Mouse (Mus musculus) hindbrain, embryonic 14.5 days (tissue): ENCODE results near the gene Spata31d1c. TPM values are rescaled to one million over a fixed set of nuclear protein-coding genes. Genes with fewer than 3 reads are reported as not detected.

Experiments
- ATAC-seq: fragments of 200-750 bp; cut with Nextera tagmentation; 2 replicates; pipeline ENCODE4 v1.8.0; 2017; ENCODE audit warnings: moderate number of reproducible peaks, mild to moderate bottlenecking, moderate TSS enrichment, moderate library complexity; ENCODE audit not compliant: low FRiP score
- DNase-seq: peaks from one replicate; pipeline ENCODE4 v3.0.0-alpha.2; 2015; ENCODE audit warnings: low spot score
- H3K27ac ChIP-seq: fragments of 300-500 bp; sonication (generic); 2 replicates; pipeline ENCODE4 v1.5.1; 2014; ENCODE audit warnings: mild to moderate bottlenecking, moderate library complexity
- H3K27me3 ChIP-seq: fragments of 300-500 bp; sonication (generic); 2 replicates; pipeline ENCODE4 v1.6.1; 2014; ENCODE audit warnings: mild to moderate bottlenecking, low read length, mixed read lengths; ENCODE audit not compliant: control insufficient read depth, insufficient read depth
- H3K36me3 ChIP-seq: fragments of 300-500 bp; sonication (generic); replicated peaks from 2 replicates; pipeline ENCODE4 v1.6.1; 2014; ENCODE audit not compliant: control insufficient read depth, insufficient read depth
- H3K4me1 ChIP-seq: fragments of 300-500 bp; sonication (generic); replicated peaks from 2 replicates; pipeline ENCODE4 v1.6.1; 2014; ENCODE audit warnings: antibody characterized with exemption, low read length, mixed read lengths; ENCODE audit not compliant: control insufficient read depth, insufficient read depth
- H3K4me2 ChIP-seq: fragments of 300-500 bp; sonication (generic); replicated peaks from 2 replicates; pipeline ENCODE4 v1.6.1; 2014; ENCODE audit warnings: mild to moderate bottlenecking, moderate library complexity
- H3K4me3 ChIP-seq: fragments of 300-500 bp; sonication (generic); replicated peaks from 2 replicates; pipeline ENCODE4 v1.5.1; 2014; ENCODE audit warnings: mild to moderate bottlenecking, low read length
- H3K9ac ChIP-seq: fragments of 300-500 bp; sonication (generic); 2 replicates; pipeline ENCODE4 v1.6.1; 2014
- H3K9me3 ChIP-seq: fragments of 300-500 bp; sonication (generic); 2 replicates; pipeline ENCODE4 v1.6.1; 2016; ENCODE audit warnings: low read length; ENCODE audit not compliant: control insufficient read depth
- WGBS: fragments of 180-500 bp; shearing (Covaris S2); extraction: QIAGEN DNeasy Blood & Tissue Kit; methylation state at CpG from one replicate; pipeline ENCODE4 v1.1.7; 2014; 5-methylcytosine and 5-hydroxymethylcytosine counted together
- polyA plus RNA-seq: library from polyadenylated mRNA; unstranded; fragments of >200 nt; fragmentation: Nextera tagmentation; extraction: Ambion mirVana; gene quantifications from 2 replicates; pipeline ENCODE4 v1.2.1, GENCODE M21; 2014

Gene Spata31d1c
- polyA plus RNA-seq = not detected in 2 replicates

- DNase-seq (no peak), ATAC-seq (no peak)
- no peak within 1 kb of the TSS for H3K9ac ChIP-seq
- H3K4me3 ChIP-seq = no peak within 1 kb of the TSS
- no peaks in the 10 kb centered on the region for H3K27me3 ChIP-seq
- no peaks in the 10 kb centered on the region for H3K36me3 ChIP-seq
- H3K4me1 ChIP-seq = no peaks in the 10 kb centered on the region
- H3K9me3 ChIP-seq = no peaks in the 10 kb centered on the region
- no peak within 1 kb of the TSS for H3K27ac ChIP-seq
- no peak within 1 kb of the TSS for H3K4me2 ChIP-seq
These were observed at the start of gene Spata31d1c for GRCm38 (mm10) chr13:65032758-65033157. TSS of gene Spata31d1c (plus strand) at chr13:65033058.

- Histone ChIP-seq H3K27me3 (no peaks in the 10 kb centered on the region), H3K9me3 (no peaks in the 10 kb centered on the region), H3K9ac (no peak overlapping the region), H3K27ac (no peak overlapping the region), H3K36me3 (no peaks in the 10 kb centered on the region), H3K4me1 (no peaks in the 10 kb centered on the region), H3K4me3 (no peak overlapping the region), H3K4me2 (no peak overlapping the region)
- ATAC-seq (no peak), DNase-seq (no peak)
These were observed 44.0 kb upstream of the Spata31d1c start for GRCm38 (mm10) chr13:64988828-64989227.

- Histone ChIP-seq H3K9me3 (no peaks in the 10 kb centered on the region), H3K9ac (no peak overlapping the region), H3K27me3 (no peaks in the 10 kb centered on the region), H3K4me3 (no peak overlapping the region), H3K4me1 (no peaks in the 10 kb centered on the region), H3K27ac (no peak overlapping the region), H3K4me2 (no peak overlapping the region), H3K36me3 (no peaks in the 10 kb centered on the region)
- no peak for ATAC-seq
- DNase-seq = no peak
These were observed 27.4 kb upstream of the Spata31d1c start for GRCm38 (mm10) chr13:65005414-65005813.

GRCm38 (mm10) chr13:65006760-65007159 lies 26.1 kb upstream of the Spata31d1c start:
- Histone ChIP-seq H3K27ac (no peak overlapping the region), H3K9me3 (no peaks in the 10 kb centered on the region), H3K4me1 (no peaks in the 10 kb centered on the region), H3K9ac (no peak overlapping the region), H3K4me3 (no peak overlapping the region), H3K36me3 (no peaks in the 10 kb centered on the region), H3K4me2 (no peak overlapping the region), H3K27me3 (no peaks in the 10 kb centered on the region)
- 90% methylated on average over 1 of the region's 1 CpGs for WGBS
- ATAC-seq (no peak), DNase-seq (no peak)

- ATAC-seq (no peak), DNase-seq (no peak)
- Histone ChIP-seq H3K27me3 (no peaks in the 10 kb centered on the region), H3K4me3 (no peak overlapping the region), H3K9ac (no peak overlapping the region), H3K4me2 (no peak overlapping the region), H3K27ac (no peak overlapping the region), H3K36me3 (no peaks in the 10 kb centered on the region), H3K4me1 (no peaks in the 10 kb centered on the region), H3K9me3 (no peaks in the 10 kb centered on the region)
- WGBS = 72% methylated on average over 1 of the region's 1 CpGs
These were observed 24.9 kb upstream of the Spata31d1c start for GRCm38 (mm10) chr13:65007971-65008370.

- Histone ChIP-seq H3K36me3 (no peaks in the 10 kb centered on the region), H3K4me1 (no peaks in the 10 kb centered on the region), H3K27ac (no peak overlapping the region), H3K4me3 (no peak overlapping the region), H3K4me2 (no peak overlapping the region), H3K27me3 (no peaks in the 10 kb centered on the region), H3K9me3 (no peaks in the 10 kb centered on the region), H3K9ac (no peak overlapping the region)
- ATAC-seq = no peak
- DNase-seq = no peak
- 68% methylated on average over 4 of the region's 4 CpGs for WGBS
These were observed 21.7 kb upstream of the Spata31d1c start for GRCm38 (mm10) chr13:65011052-65011738.

GRCm38 (mm10) chr13:65035057-65035456 lies 2.2 kb downstream of the Spata31d1c start:
- no peak overlapping the region for H3K4me3 ChIP-seq
- no peak for DNase-seq
- 58% methylated on average over 4 of the region's 4 CpGs for WGBS
- H3K9ac ChIP-seq = no peak overlapping the region
- H3K27me3 ChIP-seq = no peaks in the 10 kb centered on the region
- H3K9me3 ChIP-seq = no peaks in the 10 kb centered on the region
- no peak overlapping the region for H3K4me2 ChIP-seq
- no peak overlapping the region for H3K27ac ChIP-seq
- H3K36me3 ChIP-seq = no peaks in the 10 kb centered on the region
- H3K4me1 ChIP-seq = no peaks in the 10 kb centered on the region
- no peak for ATAC-seq

GRCm38 (mm10) chr13:65052660-65053059 lies 19.8 kb downstream of the Spata31d1c start, which contains the start of gene Prss47:
TSS of gene Prss47 (minus strand) at chr13:65052760.
- no peaks in the 10 kb centered on the region for H3K9me3 ChIP-seq
- 88% methylated on average over 9 of the region's 9 CpGs for WGBS
- no peak within 1 kb of the TSS for H3K27ac ChIP-seq
- no peaks in the 10 kb centered on the region for H3K4me1 ChIP-seq
- no peak within 1 kb of the TSS for H3K4me3 ChIP-seq
- no peak for ATAC-seq
- H3K27me3 ChIP-seq = no peaks in the 10 kb centered on the region
- H3K4me2 ChIP-seq = no peak within 1 kb of the TSS
- no peak within 1 kb of the TSS for H3K9ac ChIP-seq
- DNase-seq = no peak
- H3K36me3 ChIP-seq = no peaks in the 10 kb centered on the region

- Histone ChIP-seq H3K36me3 (peaks cover 35% of the 10 kb centered on the region), H3K9me3 (no peaks in the 10 kb centered on the region), H3K4me1 (no peaks in the 10 kb centered on the region), H3K9ac (no peak overlapping the region), H3K27me3 (no peaks in the 10 kb centered on the region), H3K4me3 (no peak overlapping the region), H3K4me2 (no peak overlapping the region), H3K27ac (no peak overlapping the region)
- DNase-seq (no peak), ATAC-seq (no peak)
- WGBS = 90% methylated on average over 2 of the region's 2 CpGs
These were observed 37.1 kb downstream of the Spata31d1c start for GRCm38 (mm10) chr13:65069969-65070368.
